Mouse (Mus musculus): ENCODE results near the gene Gas2l3. TPM values are rescaled to one million over a fixed set of nuclear protein-coding genes. Genes with fewer than 3 reads are reported as not detected.
A peak's percentile ranks its signal among the peaks of the same experiment; 100 is the strongest.

Gene Gas2l3
- total RNA-seq, 2 experiments from 2014 or later = 1.6 to 2.4 TPM

- no peak for DNase-seq (ENCODE audit: low spot score in 2 of 2)
- intact Hi-C loops (cut with DNase I) = no loop called here
Measured at GRCm38 (mm10) chr10:89407551-89407950, 36.2 kb downstream of the Gas2l3 start.

GRCm38 (mm10) chr10:89406733-89407484 is 36.9 kb downstream of the Gas2l3 start:
- intact Hi-C loops (cut with DNase I) = no loop called here
- no peak for DNase-seq (ENCODE audit: low spot score in 2 of 2)

- no peak for DNase-seq (ENCODE audit: low spot score in 2 of 2)
Measured at GRCm38 (mm10) chr10:89404936-89405335, 38.8 kb downstream of the Gas2l3 start.

DNA sequence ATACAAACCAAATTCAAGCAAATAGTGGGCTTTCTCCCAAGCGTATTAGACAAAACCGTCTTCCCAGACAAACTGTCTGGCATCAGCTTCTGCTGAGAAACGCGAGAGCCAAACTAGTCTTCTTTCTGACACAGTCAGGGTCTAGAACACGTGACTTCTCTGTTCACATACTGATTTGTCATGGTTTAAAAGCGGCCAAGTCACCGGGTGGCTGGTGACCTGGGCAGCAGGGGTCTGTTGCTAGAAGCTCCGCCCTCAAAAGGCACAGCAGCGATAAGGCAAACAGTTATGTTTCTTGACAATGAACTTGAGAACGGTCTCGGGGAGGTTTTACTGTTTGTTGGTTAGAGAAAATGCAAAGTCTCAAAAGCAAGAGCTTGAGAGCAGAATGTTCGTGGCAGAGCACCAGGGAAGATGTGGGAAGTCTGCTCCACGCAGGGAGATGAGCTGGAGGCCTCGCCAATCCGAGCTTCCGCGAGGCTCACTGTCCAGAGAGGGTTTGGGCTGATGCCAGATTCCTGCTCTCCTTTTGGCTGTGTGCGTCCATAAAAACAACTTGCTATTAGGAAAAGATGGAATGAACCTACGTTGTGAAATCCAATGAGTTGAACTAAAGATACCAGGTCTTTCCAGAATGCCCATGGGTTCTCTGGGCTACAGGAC is 43.0 kb downstream of the Gas2l3 start:
- DNase-seq (ENCODE audit: low spot score in 2 of 2) = peak in 1 of 2 experiments; percentile 27
- intact Hi-C loops (cut with DNase I) = no loop called here

More at GRCm38 (mm10) chr10:89404936-89405335, 38.8 kb downstream of the Gas2l3 start:
- intact Hi-C loops (cut with DNase I) = no loop called here

DNA sequence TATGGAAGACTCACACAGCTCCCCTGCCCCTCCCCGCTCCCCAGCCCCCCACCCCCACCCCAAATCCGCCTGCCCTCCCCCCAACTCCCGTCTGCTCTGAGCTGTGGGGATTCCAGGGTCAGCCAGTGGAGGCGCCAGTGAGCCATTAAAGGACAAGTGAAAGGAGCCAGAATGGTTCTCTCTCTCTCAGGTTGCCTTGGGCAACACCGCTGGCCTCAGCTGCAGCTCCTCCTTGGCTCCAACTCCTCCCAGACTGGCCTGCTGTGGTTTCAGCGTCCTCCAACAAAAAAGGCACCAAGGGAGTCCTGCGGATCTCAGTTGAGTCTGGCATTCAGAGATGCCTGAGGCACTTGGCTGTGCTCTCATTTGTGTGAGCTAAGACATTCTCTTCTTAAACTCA is 47.9 kb downstream of the Gas2l3 start:
- DNase-seq (ENCODE audit: low spot score in 2 of 2) = no peak
- intact Hi-C loops (cut with DNase I) = no loop called here

DNA sequence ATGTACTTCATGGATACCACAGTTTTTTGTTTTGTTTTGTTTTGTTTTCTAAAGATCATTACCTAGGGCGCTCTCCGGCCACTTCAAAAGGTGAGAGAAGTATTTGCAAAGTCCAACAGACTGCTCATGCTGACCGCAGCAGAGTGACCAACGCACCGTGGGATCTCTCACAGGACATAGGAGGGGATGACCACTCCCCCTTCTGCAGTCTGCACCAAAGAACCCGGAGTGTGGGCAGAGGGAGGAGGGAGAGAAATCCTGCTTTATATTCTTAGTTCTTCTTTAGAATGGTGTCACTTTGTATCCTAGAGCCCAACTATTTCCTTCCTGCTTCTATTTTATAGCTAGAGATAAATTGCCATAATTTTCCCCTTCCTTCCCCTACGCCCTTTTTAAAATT is 48.4 kb downstream of the Gas2l3 start:
- DNase-seq (ENCODE audit: low spot score in 2 of 2) = no peak
- intact Hi-C loops (cut with DNase I) = no loop called here

DNA sequence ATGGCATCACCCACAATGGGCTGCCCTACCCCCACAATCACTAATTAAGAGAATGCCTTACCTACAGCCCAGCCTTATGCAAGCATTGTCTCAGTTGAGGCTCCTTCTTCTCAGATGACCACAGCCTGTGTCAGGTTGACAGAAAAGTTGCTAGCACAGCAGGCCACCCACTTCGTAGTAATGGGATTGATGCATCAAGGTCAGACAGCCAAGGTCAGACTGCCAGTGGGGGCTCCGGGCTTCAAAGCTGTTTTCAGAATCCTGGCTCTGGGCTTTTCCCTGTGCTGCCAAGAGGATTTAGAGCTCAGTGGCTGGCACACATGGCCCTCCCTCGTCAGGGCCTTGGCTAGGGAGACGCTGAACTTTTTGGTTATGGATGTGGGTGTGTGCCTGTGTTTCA is 51.1 kb downstream of the Gas2l3 start:
- no peak for DNase-seq (ENCODE audit: low spot score in 2 of 2)
- intact Hi-C loops (cut with DNase I) = no loop called here

- intact Hi-C loops (cut with DNase I) = no loop called here
- no peak for DNase-seq (ENCODE audit: low spot score in 2 of 2)
Measured at GRCm38 (mm10) chr10:89391571-89392163, 52.1 kb downstream of the Gas2l3 start.

GRCm38 (mm10) chr10:89386461-89386860 is 57.3 kb downstream of the Gas2l3 start:
- intact Hi-C loops (cut with DNase I) = no loop called here
- DNase-seq (ENCODE audit: low spot score in 2 of 2) = no peak

DNA sequence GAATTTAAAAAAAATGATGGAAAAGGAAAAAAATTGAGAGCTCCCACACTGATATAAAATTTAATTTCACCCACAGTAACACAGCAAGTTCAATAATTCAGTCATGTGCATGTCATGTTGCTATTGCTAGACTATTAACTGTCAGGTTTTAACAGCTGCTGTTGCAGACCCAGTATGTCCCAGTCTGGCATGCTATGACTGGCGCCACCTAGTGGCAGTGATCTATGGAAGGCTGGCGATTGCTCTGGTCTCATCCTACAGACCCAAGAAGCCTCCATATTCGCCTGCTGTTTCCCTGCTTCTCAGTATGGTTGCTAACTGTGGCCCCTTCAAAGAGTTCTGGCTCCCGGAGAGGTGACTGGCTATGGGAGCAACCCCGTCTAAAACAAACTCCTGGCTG is 60.3 kb downstream of the Gas2l3 start:
- intact Hi-C loops (cut with DNase I) = loop anchor here (5.0 kb wide), 1 partner anchor 56 kb away; no protein-coding TSS in a partner anchor

DNA sequence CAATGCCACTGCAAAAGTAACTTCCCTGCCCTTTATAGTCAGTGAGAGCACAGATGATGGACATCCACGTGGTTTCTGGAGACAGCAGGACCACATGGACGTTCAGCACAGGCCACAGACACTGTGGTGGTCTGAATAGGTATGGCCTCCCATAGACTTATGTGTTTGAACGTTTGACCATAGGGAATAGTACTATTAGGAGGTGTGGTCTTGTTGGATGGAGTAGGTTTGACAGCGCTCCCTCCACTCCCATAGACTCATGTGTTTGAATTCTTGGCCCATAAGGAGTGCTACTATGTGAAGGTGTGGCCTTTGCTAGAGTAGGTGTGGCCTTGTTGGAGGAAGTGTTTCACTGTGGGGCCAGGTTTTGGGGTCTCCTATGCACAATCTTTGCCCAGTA is 66.0 kb downstream of the Gas2l3 start:
- DNase-seq (ENCODE audit: low spot score in 2 of 2) = no peak
- intact Hi-C loops (cut with DNase I) = no loop called here

More for the DNA sequence above, 60.3 kb downstream of the Gas2l3 start:
- peak; percentile 45 to 58 for DNase-seq (ENCODE audit: low spot score in 2 of 2)

DNA sequence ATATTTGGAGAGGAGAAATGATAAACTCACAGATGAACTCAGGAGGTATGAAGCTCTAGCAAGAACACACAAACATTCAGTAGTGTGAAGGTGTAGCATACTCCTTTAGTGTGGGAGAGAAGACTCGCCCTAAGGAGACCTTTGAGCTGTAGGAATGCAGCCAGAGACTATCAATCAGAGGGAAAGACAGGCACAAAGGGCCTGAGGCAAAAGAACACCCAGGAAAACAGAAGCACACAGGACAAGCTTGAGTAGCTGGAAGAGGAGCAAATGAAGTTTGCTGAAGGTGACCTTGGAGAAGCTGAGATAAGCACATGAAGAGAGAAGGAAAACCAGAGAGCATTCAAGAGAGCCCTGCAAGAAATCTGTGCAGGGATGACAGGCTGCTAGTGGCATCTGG is 73.7 kb downstream of the Gas2l3 start:
- intact Hi-C loops (cut with DNase I) = no loop called here
- DNase-seq (ENCODE audit: low spot score in 2 of 2) = no peak

- no peak for DNase-seq (ENCODE audit: low spot score in 2 of 2)
- intact Hi-C loops (cut with DNase I) = no loop called here
Measured at GRCm38 (mm10) chr10:89358933-89359332, 84.8 kb downstream of the Gas2l3 start.

Other genes starting within 250 kb of the Gas2l3 start
- gene Ano4, start 99.2 kb downstream of the Gas2l3 start, total RNA-seq (2021) = 10 to 100 TPM; 21.1 to 22.1 TPM
- not detected for gene Nr1h4, start 89.6 kb upstream of the Gas2l3 start, total RNA-seq (2021)
- gene Slc17a8, start 177.3 kb upstream of the Gas2l3 start, total RNA-seq (2021) = 1 to 10 TPM; 2.6 to 2.7 TPM
- gene Scyl2, start 242.3 kb upstream of the Gas2l3 start, total RNA-seq (2021) = 10 to 100 TPM; 34.3 to 34.7 TPM